Mouse (Mus musculus): Measurements from ENCODE around the gene Sorbs2.

The Sorbs2 gene

DNA sequence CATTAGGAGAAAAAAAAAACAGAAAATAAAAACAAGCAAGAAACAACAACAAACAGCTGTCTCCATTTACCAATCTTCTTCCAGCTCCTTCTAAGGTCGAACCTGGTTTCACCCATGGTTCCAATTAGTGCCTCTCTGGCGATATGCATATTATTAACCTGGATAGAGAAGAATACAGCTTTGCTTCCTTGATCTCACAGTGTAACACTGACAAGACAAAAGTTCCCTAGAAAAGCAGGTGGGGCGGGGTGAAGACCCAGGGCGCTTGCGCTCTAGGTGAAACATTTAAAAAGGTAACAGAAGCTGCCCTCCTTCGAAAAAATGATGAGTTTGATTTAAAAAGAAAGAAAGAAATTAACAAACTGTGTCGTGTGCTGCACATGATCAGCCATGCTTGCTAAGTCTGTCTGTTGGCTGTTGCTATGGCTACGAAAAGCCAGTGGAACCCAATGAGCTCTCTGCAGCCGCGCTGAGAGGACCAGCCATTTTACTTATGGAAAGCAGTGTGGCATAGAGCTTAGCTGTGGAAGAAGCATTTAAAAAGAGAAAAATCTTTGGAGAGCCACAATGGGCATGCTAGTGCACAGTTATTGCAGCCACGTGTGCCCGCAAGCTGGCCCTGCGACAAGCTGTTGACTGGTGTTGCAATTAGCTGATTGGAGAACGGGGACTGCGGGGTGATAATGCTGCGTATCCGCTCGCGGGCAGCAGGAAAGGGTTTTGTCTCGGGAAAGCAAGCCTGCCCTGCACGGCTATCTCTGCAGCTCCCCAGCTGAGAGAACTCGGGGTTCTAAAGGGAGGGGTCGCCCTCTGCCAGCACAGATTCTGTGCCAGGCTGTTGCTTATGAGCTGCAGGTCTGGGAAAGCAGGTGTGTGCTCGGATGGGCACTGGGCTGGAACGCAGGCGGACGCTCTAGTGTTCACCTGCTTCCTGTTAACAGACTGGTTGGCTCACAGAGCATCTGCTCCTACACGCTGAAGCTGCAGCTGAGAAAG is 120.0 kb downstream of the Sorbs2 start:
- DNase-seq, result peak; percentile 69 to 75

DNA sequence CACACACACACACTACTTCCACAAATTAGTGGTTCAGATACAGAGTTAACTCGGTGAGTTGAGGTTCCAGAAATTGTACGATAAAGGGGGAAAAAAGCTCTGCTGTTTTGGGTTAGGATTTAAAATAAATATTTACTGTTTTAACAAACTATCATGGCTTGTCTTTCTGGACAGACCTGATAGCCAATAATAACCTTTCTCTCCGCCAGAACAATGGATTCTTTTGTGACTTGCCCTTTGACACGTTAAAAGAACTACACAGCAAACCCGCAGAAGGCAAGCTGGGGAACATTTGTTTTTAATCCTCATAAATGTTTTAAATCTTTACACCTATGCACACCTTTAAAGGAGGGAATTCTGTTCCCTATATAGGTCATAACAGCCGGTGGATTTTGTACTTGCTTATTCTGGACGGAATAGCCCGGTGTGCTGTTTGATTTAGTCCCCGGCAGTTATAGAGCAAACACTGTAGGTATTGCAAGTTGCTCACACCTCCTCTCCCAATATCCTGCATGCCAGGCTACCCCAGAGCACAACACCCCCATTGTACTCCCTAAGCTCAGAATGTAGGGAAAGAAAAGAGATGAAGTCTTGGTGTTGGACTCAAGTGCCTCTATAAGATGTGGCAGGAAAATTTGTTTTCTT is 121.0 kb downstream of the Sorbs2 start:
- DNase-seq, result peak in 1 of 2 experiments; percentile 29

DNA sequence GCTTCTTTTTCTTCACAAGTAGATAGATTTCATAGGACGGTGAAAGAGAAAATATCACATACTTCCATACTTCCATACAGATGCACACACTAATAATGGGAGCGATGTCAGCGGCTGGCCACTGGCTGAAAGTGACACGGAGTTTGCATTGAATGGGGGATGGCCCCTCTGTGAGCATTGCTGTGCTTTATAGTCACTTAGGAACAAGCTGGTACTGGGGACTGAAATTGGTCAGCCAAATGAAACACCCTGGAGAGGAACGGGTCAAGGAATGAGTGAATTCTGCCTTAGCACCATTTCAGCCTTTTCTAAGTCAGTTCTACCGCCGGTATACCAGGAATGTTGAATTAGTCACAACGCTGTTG is 121.5 kb downstream of the Sorbs2 start:
- DNase-seq, result peak in 1 of 2 experiments; percentile 21

DNA sequence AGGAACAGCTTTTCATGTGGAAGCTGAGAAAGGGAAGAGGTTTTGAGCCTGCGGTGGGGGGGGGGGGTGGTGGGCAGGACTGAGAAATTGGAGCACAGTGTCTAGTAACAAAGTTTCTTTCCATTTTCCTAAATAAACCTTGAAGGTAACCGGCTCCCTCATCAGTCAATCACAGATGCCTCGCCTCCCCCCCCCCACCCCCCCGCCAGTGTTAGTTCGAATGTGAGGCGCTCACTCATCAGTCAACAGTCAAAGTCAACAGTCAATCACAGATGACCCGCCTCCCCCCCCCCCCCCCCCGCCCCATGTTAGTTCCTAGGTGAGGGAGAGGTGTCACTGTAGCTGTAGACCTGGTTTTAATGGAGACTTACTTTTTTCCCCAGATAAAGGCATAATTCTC is 123.4 kb downstream of the Sorbs2 start:
- DNase-seq, result no peak

DNA sequence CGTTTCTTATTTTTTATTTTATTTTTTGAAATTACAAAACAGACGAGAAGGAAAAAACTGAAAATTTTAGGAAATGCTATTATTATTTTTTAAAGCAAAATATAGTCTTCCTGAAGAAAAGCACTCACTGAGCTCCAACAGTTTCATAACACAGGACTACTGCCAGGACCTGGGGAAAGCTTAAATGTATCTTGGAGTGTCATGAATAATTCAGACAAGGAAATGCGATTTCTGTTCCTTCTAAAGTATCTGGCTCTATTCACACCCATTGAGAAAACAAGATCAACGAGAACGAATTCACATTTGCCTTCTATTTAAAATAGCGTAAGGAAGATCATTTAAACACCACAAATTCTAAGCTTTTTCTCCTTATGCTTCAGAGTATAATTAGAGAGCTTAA is 127.6 kb downstream of the Sorbs2 start:
- DNase-seq, result no peak

DNA sequence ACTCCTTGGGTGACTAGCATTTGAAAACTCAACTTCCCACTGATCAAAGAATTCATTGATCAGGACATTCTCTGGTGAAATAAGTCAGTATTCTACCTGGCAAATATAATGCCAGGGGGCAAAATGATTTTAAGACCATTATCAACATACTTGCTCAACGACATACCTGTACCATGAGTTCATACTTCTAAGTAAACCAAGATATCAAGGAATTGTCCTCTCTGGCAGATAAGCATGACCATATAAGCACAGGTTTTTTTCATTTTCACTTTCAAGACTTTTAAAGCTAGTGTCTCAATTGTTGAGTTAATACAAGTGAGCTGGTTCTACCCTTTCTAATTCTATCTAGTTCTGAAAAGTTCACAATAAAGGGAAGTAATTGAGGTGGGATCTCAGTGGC is 130.2 kb downstream of the Sorbs2 start:
- DNase-seq, result no peak

DNA sequence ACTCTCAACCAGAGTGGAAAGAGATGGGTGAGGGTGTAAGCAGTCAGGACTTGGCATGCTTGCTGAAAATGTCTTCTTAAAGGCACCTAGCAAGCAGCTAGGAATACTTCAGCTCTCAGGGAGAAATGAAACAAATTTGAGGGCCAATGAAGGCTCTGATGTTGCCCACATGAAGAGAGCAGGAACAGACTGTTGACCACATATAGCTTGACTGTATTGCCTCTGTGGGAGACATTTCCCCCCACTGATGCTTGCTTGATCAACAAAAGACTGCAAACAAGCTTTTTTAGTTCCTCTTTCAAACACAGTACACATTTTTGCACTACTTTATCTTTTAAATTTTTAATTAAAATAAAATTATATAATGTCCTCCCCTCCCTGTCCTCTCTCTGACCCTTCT is 131.9 kb downstream of the Sorbs2 start:
- DNase-seq, result no peak

DNA sequence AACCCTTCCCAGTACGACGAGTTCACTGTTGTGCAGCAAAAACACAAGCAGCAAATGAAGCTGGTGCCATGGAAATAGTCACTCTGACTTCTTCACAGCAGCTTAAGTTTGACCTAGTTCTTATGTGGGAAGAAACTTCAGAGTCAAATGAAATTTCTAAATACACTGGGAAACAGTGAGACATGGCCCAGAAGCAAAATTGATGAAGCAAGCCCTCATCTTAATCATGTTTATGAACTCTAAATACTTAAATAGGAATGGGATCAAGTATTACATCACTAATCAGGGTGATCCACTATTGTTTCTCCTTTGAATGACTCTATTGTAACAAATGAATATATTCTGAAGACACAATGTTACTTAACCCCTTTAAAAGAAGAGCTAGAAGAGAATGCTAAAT is 137.1 kb downstream of the Sorbs2 start:
- no peak for DNase-seq

DNA sequence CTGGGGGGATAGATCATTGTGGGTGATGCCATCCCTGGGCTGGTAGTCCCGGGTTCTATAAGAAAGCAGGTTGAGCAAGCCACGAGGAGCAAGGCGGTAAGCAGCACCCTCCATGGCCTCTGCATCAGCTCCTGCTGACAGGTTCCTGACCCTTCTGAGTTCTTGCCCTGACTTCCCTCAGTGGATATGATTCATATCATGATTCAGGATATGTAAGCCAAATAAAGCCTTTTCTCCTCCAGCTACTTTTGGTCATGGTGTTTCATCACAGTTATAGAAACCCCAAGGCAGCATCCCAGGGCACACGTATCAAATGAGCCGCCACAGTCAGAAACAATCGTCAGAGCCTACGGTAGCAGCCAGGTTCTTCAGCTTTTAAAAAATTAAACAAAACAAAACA is 141.5 kb downstream of the Sorbs2 start:
- no peak for DNase-seq

DNA sequence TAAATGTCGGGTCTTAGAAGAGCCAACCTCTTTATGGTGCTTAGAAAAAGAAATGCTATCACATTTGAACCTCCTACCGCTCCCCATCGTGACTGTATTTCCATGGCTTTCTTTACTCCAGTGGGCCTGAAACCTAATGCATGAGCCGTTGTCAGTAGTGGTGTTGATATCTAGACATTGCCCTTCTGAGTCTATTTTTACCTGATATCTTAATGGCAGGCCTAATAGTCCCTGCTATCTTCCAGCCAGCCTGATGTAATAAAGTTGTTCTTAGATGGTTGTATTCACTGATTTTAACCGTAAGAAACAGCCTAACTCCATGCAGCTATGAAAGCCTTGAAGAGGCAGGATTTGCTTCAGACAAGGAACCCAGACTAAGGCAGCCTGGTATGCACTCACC is 142.4 kb downstream of the Sorbs2 start:
- DNase-seq, result no peak

DNA sequence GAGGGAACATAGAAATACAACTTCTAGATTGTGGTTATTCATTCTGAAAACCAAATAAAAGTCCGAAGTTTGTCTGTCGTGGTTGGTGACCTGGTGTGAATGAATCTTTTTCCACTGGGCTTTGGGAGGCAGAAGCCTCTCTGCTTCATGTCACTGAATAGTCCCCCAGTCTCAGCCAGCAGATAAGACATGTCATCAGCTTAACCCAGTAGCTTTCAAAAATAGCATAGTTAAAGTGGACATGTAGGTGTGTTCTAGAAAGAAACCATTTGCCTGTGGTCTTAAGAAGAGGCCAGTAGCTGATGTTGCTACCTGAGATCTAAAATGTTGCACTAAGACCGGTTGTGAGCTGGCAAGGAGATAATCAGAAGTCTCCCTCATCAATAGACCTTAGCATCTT is 150.4 kb downstream of the Sorbs2 start:
- no peak for DNase-seq

DNA sequence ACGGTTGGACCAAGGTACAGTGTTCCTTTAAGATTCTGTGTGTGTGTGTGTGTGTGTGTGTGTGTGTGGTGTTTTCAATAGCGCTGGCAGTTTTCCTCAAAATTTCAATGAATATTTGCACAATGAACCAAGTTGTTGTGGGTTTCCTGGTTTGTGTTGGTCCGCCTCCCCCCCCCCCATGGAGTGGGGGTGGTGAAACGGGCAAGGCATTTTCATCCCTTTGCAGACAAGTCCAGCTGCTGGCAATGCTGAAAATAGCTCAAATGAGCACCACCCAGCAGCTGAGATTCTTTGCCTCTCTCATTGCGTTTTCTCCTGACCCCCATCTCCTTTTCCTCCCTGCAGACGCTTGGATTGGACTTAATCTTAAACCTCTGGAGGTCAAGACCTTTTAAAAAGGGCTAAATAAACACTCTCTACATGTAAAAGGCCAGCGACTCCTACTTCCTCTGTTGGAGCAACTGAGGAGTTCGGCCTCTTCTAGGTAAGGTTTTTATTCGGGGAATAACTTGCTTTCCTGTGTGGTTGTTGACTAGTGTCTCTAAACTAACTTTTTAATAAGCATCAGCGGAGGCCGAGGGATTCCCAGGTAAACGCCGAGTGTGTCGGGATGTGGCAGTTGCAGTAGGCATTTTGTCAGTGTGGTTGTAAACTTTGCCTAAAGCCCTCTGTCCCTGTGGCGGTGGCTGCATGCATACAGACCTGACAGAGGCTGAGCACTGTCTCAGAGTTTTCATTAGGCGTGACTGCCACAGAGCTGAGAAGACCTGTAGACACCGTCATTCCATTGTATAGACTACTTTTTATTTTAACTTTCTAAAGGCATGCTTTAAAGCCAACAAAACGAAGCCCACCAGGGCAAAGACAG is 151.1 kb downstream of the Sorbs2 start:
- DNase-seq, result no peak

DNA sequence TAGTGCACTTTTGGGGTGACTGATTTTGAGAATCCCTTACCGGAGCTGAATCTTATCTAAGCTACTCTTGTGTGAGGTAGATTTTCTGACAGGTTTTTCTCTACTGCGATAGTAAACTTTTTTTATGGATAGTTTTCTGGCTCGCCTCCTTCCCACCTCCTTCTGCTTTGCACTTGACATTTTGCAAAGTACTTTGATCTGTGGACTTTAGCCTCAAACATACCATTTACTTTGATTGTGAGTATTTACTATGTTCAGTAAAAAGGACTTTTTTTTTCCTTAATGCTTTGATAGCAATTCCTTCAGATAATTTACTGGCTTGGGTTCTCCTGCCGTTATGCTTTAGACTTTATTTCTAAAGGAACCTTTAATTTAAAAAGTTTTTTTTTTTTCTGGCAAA is 151.9 kb downstream of the Sorbs2 start:
- DNase-seq, result no peak

DNA sequence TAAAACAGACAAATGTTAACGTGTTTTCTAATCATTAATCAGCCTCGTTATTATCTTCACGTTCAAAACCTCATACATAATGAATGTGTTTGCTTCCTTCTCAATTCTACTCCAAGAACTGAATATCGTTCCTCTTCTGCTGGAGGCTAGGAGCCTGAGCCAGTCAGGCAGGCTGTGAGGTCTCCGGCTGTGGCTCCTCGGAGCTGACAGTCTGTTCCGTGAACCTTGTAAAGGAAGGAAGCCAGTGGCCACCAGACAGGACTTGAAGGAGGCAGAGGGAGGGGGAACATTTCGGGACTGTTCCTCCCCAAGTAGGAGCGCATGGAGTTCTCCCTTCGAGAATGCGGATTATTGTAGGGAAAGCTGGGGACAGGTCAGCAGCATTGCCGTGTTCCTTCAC is 153.0 kb downstream of the Sorbs2 start:
- no peak for DNase-seq

DNA sequence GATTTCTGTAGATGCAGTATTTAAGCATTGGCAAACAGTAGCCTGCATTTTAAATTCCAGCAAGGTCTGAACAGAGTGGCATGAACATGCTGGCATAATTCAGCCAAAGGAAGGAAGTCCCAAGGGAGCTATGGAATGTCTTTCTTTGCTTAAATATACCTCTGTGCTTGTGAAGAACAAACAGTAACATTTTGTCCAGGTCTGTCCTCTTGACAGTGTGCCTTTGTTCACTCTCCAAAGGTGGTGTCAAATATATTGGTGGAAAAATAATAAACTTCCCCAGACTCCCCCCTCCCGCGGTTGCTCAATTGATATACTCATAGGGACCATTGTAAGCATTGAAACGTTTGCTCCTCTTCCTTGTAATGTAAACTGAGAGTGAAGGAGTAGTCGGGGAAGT is 154.0 kb downstream of the Sorbs2 start:
- no peak for DNase-seq

DNA sequence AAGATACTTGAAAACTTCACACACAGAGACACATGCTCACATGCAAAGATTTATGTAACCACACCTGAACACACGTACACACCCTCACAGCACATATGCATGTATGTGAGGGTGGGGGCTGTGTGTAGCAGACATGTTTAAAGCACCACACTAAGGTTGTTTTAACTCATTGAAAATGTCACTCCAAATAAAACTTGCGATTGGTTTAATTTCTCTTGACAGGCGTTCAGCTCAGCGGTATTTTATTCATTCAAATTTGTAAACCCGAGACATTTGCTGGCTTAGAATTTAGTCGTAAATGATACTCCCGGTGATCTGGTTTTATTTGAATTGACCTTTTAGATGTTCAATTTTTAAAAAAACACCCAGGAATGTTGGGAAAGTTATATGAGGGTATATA is 158.6 kb downstream of the Sorbs2 start:
- no peak for DNase-seq

DNA sequence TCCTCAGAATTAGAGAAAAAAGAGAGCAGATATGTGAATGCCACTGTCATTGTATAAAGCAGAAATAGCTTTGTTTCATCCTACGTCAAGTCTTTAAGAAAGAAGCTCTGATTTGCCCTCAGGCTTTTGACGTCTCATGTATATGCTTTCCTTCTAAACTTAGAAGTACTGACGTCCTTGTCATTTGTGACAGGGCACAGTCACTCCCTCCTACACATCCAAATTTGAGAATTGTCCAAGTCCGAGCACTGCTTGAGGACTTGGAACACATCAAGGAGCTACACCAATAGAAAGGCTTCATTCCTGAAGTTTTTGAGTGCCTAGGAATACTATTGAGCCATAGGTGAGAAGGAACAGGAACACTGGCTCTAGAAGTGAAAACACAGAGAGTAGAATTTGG is 165.6 kb downstream of the Sorbs2 start:
- DNase-seq, result no peak

DNA sequence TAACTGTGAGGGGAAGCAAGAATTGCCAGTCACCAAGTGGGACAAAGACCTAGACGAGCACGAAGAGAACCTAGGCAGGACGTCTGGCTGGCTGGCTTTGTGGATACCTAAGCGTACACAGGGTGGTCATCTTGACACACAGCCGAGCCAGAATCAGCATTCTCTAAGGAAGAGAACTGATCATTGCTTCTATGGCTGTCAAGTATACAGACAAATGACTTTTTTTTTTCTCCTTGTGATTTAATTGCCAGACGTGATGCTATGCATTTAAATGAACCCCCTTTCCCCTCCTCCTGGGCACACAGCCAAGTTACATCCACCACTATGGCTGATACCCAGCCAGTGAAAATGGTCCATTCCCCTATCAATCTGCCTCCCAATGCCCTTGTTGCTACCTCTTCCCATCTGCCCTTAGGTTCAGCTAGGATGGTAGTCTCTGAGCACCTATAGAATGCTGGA is 168.3 kb downstream of the Sorbs2 start:
- DNase-seq, result no peak

DNA sequence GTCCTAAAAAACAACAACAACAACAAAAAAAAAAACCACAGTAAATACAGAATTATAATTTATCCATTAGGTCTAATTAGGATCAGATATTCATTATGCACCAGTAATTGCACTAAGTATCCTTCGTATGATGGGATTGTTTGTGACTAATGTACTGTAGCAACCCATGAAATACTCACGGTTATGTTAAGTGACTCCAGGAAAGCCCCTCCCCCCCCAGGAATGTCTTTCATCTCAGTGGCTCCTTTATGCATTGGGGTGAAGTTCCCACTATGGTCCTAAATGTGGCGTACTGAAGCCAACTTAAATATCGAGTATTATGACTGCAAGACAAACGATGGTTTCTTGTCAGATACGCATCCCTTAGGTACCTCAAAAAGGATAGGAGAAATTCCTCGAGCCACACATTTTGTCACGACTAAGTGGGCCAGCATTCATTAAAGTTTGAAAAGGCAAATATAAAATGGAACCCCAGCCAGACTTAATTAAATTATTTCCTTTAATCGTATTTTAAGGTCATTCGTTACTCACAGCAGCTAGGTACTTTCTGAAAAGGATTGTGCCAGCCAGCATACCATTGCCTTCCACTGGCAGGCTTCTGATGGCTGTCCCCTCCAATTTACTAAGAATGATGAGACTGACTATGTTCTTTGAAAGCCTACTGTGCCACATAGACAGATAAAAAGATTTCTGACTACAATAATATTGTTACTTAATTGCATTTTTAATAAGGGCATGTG is 169.7 kb downstream of the Sorbs2 start:
- no peak for DNase-seq

DNA sequence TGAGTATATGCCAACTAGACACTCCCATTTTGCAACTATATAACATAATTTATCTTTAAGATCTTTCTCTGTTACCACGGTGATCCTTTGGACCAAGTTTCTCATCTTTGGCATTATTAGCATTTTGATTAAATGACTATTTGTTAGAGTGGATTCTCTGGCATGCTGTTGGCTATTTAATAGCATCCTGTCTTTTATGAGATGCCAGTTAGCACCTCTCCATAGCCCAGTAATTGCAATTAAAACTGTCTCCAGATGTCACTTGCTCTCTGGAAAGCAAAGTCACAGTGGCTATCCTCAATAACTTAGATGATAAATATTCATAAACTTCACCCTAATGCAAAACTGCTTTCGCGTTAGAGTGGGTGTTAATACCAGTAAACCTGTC is 170.3 kb downstream of the Sorbs2 start:
- no peak for DNase-seq

DNA sequence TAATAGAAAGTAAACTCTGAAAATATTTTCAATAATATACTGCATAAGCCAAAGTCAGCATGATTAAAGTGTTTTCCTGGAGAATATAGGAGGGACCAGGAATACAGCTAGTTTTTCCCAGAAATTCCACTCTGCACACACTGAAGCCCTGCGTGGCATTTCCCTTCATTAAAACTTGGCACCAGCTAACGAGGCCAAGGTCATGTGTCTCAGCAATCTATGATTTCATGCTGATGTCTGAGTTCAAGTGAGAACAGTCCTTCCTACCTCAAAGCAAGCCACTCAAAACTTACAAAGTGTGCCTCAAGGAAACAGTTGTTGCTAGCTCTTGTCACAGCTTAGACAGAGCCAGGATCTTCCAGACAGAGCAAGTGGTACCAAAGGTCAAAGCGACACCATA is 173.6 kb downstream of the Sorbs2 start:
- DNase-seq, result no peak

DNA sequence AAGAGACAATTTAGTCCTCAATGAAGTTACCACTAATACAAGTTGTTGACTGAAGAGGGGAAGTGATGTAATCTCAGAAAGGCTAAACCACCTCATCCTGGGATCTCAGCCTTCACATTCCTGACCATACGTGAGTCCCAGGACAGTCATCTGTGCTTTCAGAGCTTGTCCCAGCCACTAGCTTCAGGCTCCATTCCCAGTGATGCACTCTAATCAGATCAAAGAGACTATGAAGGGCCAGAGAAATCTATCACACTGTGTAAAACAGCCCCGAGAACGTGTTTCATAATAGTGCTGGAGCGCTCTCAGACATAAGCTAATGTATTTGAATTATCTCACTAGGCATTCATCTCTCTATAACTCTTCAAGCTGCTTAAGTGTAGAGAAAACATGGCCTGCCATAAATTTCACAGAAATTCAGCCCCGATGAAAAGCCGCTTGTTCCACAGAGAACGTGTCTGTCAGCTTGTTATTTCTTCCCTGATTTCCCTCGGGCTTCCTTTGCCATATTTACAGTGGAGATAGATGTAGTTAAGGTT is 175.3 kb downstream of the Sorbs2 start:
- DNase-seq, result no peak
